ENCODE assay signal across 8 mouse cellular contexts in the genomic region with DNA sequence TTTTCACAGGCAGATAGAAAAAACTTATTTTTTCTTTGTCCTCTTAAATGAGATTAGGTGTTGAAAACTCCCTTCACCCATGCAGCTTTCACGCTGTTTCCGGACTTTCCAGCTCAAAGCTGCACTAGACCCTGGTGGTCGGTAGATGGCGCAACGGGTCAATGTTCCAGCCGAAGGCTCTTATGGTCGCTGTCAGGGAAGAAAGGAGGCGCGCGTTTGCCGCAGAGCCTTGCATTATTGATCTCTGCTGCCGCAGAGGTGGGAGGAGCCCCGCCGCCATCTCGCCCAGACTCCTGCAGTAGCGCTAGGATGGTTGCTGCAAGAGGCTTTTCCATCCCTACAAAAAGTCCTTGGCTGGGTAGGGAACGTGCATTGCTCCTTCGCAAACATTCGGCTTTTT. TPM values are rescaled to one million over a fixed set of nuclear protein-coding genes. Genes with fewer than 3 reads are reported as not detected.
DNase-seq lines count a peak whose midpoint lies in the region; ATAC-seq lines count a peak whose summit lies in the region.

No protein-coding gene starts in this region.

- H3K4me1 ChIP-seq in hindbrain, embryonic 14.5 days (replicated peaks; ENCODE audit: control insufficient read depth, insufficient read depth, low read length) = peaks cover 36% of the 10 kb centered on the region

- peak overlapping the region; percentile 100 for H3K27ac ChIP-seq in hindbrain, embryonic 14.5 days

- peak; percentile 92 for ATAC-seq in hindbrain, embryonic 14.5 days (ENCODE audit: low FRiP score)

- H3K27me3 ChIP-seq in hindbrain, embryonic 14.5 days (ENCODE audit: control insufficient read depth, insufficient read depth, low read length) = no peaks in the 10 kb centered on the region

- under 1% methylated on average over 19 of the region's 19 CpGs for WGBS in hindbrain, embryonic 14.5 days

- H3K4me3 ChIP-seq in hindbrain, embryonic 14.5 days (replicated peaks; ENCODE audit: low read length) = peak overlapping the region; percentile 41

- peak; percentile 92 for DNase-seq in R1 (ENCODE audit: low read depth, low spot score)
- DNase-seq in cerebellum, postnatal 25 days = peak; percentile 95 to 96
- peak; percentile 90 to 94 for DNase-seq in frontal cortex, postnatal 25 days (ENCODE audit: low spot score in 2 of 2)
- DNase-seq in hindbrain, embryonic 14.5 days (ENCODE audit: low spot score) = peak; percentile 95
- peak; percentile 89 to 91 for DNase-seq in layer of hippocampus, postnatal 36 days
- peak; percentile 96 for DNase-seq in lung, postnatal 36 days
- DNase-seq in retina, postnatal 1 day = peak; percentile 94
- DNase-seq in urinary bladder, adult 18-20 months (ENCODE audit: low spot score in 2 of 2) = peak; percentile 83

- no peaks in the 10 kb centered on the region for H3K36me3 ChIP-seq in hindbrain, embryonic 14.5 days (replicated peaks; ENCODE audit: control insufficient read depth, insufficient read depth)

- no peaks in the 10 kb centered on the region for H3K9me3 ChIP-seq in hindbrain, embryonic 14.5 days (ENCODE audit: control insufficient read depth, low read length)

- H3K4me2 ChIP-seq in hindbrain, embryonic 14.5 days (replicated peaks) = peak overlapping the region; percentile 94

- H3K9ac ChIP-seq in hindbrain, embryonic 14.5 days = peak overlapping the region; percentile 80

RNA-seq across cellular contexts. Expression of gene Ccn6, which starts 7.5 kb away (rescaled TPM):
- polyA plus RNA-seq in hindbrain, embryonic 14.5 days (2014; fragmentation: Nextera tagmentation; extraction: Ambion mirVana) = 0.33 and 0.41 TPM in 2 replicates
- total RNA-seq in layer of hippocampus, postnatal 36 days (2021) = under 1 TPM in 1 of 2 experiments, not detected in 1; 0.28 TPM

RNA-seq across cellular contexts. Expression of gene Tube1, which starts 37.4 kb away (rescaled TPM):
- 8.2 and 8.8 TPM in 2 replicates for polyA plus RNA-seq in hindbrain, embryonic 14.5 days (2014; fragmentation: Nextera tagmentation; extraction: Ambion mirVana)
- total RNA-seq in layer of hippocampus, postnatal 36 days (2021) = 1 to 10 TPM; 2.8 TPM

RNA-seq across cellular contexts. Expression of gene Fam229b, which starts 37.4 kb away (rescaled TPM):
- polyA plus RNA-seq in hindbrain, embryonic 14.5 days (2014; fragmentation: Nextera tagmentation; extraction: Ambion mirVana) = 30.5 and 38.9 TPM in 2 replicates
- 10 to 100 TPM; 12.3 to 13.0 TPM for total RNA-seq in layer of hippocampus, postnatal 36 days (2021)

Comparison
In these comparisons a context has a peak if more than half of its experiments do, and no peak if none do; other contexts are left out.
1. Peak in every context shown above with its lines: DNase-seq, ATAC-seq, H3K4me3 ChIP-seq and H3K27ac ChIP-seq.